Mouse (Mus musculus): ENCODE data around the gene Prom1.

Prom1 gene

GRCm38 (mm10) chr5:44080276-44081054, 21.4 kb downstream of the Prom1 start:
- no peak for DNase-seq

DNA sequence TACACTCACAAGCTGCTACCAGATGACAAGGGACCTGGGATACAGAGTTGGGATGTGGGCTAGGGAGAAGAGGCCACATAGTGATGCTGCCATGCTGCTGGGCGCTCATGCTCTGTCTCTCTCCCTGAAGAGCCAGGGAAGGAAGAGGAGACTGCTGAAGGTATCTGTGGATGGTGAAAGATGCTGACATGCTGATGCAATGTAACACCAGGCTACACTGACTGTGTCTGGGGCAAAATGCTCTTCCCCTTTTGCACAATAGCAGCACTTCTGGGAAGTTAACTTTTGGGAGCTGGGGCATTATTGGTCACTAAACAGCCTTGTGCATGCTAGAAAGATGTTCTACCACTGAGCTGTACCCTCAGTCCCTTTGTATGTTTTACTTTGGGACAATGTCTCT, 26.4 kb downstream of the Prom1 start:
- DNase-seq, result no peak

- no peak for DNase-seq
Observed at GRCm38 (mm10) chr5:44073634-44074033, 28.2 kb downstream of the Prom1 start.

- no peak for DNase-seq
Observed at GRCm38 (mm10) chr5:44070529-44071133, 31.2 kb downstream of the Prom1 start.

GRCm38 (mm10) chr5:44058258-44058657, 43.6 kb downstream of the Prom1 start:
- DNase-seq, result no peak

- DNase-seq, result no peak
Observed at GRCm38 (mm10) chr5:44050213-44050612, 51.6 kb downstream of the Prom1 start.

DNA sequence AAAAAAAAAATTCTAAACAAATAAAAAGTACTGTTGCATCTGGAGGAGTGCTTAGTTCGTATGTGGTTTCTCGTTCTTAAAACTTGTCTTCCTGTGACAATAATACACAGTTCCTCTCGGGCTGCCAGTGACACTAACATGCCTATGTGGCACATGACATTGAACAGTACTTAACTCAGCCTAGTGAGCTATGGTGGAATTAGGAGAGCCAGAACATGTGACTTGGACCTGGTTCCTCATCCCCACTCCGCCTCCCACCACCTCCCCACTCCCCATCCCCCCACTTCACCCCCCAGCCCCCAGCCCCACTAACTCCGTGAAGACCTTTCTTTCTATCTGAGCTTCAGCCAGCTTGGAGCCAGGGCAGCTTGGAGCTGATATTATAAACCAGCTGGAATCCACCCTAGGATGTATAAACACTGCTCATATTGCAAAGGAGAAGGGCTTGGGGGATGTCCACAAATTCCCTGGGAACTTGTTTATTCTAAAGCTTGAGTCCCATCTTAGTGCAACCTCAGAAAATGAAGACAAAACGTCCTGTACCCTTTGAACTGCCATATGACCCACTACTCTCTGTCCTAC, 52.3 kb downstream of the Prom1 start:
- no peak for DNase-seq

GRCm38 (mm10) chr5:44048568-44049363, 53.1 kb downstream of the Prom1 start:
- DNase-seq, result no peak

DNA sequence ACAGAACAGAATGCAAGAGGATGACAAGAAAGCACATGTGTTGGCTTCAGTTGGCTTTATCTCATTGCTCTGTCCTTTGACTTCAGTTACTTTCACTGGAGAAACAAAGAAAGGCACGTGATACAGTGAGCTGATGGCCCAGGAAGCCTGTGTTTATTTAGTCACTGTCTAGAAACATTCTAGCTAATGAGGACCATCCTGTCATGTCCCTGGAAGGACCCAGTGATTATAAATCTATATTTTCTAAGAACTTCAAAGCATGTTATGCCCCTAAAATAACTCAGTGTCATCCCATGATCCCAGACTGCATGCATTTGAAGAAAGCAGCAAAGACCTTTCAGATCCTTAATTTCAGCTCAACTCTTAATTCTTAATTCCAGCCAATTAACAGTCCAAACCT, 60.1 kb downstream of the Prom1 start:
- DNase-seq, result no peak

DNA sequence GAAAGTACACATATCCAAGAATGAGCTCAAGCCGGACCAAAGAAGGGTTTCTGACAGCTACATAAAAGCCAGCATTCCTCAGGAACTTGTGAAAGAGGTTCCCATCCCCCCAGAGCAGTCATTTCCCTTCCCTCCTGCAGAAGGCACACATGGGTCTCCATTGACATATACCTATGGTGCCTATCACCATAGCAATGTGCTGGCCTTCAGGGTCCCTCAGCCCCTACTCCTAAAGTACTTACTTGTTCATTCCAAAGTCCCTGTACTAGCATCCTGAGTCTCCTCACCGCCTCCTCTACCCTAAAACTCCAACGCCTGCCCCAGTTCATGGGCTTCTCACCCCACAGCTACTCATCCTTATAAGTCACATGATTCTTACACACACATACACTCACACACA, 60.8 kb downstream of the Prom1 start:
- DNase-seq, result no peak

DNA sequence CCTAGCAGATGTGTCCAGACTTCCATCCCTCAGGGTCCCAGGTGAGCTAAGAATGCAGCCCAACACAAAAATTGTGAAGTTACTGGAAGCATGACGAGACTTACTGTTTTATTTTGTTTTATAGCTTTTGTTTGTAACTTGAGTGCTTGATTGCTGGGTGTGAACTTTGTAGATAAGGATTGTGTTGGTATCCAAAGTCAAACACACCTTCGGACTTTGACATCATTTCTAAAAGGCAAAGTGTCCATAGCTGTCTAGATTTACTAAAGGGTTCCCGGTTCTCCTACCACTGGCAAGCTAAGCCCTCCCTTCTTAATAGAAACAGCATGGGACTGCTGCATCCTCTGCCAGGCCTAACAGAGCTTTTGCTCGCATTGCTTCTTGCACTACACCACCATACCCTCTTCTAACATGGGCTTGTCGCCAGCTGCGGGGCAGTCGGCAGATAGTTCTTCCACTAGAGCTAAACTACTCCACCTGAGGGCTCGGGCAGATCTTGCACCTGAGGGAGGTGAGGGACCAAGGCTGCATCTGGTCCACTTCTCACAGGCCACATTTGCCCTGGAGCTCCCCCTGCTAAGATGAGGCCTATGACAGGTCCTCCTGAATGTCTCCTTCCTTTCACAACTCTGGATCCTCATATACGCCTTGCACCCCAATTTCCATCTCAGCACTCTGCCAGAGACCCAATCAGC, 103.4 kb downstream of the Prom1 start:
- DNase-seq, result no peak

DNA sequence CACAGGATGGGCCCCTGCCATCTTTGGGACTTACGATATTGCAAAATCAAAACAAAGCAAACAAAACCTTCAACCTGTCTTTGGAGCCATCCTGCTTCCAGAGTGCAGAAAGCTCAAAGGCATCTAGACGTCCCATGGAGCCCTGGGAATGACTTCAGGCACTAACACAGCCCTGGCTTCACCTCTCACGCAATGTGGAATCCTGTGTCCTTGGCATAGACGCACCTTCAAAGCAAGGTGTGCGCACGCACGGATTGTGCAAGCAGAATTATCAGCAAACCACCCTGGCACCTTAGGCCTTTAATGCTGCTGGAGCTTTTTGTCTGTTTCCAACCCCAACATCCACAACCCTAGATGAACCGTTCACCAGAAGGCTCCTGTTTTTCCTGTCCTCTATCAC, 104.2 kb downstream of the Prom1 start:
- DNase-seq, result no peak

DNA sequence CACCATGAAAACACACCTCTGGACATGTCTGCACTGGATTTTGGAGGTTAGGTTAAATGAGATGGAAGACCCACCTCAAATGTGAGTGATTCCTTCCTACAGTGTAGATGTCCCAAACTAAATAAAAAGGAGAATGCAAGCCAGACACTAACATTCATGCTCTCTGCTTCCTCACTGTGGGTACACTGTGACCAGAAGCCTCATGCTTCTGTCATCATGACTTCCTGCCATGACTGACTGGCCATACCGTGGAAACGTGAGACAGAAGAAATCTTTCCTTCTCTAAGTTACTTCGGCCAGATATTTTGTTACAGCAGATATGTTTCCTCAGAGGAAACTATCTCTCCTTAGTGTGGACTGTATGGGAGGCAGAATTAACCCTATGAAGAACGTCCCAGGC, 105.7 kb downstream of the Prom1 start:
- DNase-seq, result no peak

- DNase-seq, result no peak
Observed at GRCm38 (mm10) chr5:43994981-43995380, 106.9 kb downstream of the Prom1 start.

DNA sequence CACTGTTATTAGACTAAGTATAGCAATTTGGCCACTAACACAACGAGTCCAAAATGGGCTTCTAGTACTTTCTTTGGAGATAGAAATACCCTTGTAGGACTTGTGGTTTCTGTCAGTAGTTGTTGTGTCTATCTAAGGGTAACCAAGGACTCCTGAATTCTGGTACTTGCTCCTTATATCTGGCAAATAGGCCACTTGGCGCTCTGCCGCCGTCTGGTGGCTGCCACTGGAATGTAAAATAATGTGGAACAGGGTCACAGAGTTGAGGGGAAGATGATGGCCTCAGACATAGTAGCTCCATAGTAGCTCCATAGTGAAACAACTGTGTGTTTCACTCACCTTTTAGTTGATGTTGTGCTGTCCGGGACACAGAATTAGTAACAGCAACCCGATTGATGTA, 111.5 kb downstream of the Prom1 start:
- DNase-seq, result no peak

DNA sequence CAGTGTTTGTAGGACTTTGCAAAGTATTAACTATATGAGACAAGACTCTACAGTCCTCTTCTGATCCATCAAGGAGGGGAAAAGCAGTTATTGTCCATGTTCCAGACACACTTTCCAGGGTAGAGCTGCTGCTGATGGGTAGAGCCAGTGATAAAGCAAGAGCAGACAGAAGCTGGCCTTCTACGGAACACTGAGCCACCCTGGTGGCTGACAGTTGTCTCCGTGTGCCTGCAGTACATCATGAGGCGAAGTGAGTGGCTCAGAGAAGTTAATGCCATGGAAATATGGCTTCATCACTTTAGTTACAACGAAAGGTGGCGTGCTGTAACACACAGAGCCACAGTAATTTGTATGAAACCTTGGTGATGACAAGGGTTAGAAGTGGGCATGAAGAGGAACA, 112.8 kb downstream of the Prom1 start:
- DNase-seq, result no peak

GRCm38 (mm10) chr5:43986212-43986611, 115.6 kb downstream of the Prom1 start:
- no peak for DNase-seq

DNA sequence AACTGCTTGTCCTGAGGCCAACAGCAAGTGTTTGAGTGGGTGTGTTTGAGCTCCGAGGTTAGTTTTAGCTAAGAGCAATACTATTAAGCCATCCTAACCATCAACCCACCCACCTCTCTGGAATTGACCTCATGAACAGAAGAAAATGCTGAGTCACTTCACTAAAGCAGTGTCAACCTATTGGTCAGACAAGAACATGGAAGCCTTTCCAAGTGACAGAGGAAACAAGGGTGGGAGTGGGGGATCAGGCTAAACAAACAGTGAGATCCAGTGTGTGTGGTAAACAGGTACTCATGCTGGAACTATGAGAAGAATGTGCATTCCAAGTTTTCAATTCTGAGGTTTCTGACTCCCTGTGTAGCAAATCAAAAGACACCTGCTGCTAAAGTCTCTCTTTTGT, 118.9 kb downstream of the Prom1 start:
- no peak for DNase-seq

- DNase-seq, result no peak
Observed at GRCm38 (mm10) chr5:43981620-43982019, 120.2 kb downstream of the Prom1 start, which contains the start of gene Fgfbp1. Gene Fgfbp1, minus strand, starts transcription at chr5:43981779.

DNA sequence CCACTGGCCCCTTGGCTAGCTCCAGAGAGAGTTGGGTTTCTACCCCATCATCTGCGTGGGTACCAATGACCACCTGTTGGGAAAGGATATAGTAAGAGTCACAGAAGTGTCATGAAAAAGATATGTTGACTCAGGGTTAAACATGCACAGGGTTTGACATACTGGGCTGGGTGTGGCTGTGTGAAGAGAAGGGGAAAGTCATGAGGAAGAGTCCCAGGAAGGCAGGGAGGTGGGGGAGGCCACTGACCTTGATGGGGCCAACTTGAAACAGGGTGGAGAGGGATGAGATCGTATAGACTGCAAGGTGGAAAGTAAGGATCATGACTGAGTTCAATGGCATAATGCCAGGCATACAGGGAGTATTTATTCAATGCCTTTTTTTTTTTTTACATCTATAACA, 121.4 kb downstream of the Prom1 start:
- DNase-seq, result no peak

GRCm38 (mm10) chr5:43976821-43977561, 124.8 kb downstream of the Prom1 start:
- no peak for DNase-seq

GRCm38 (mm10) chr5:43974166-43974565, 127.7 kb downstream of the Prom1 start:
- no peak for DNase-seq

All from right cerebral cortex, postnatal 25 days (tissue).